Mouse (Mus musculus): ENCODE results near the gene Poll.

Gene Poll

DNA sequence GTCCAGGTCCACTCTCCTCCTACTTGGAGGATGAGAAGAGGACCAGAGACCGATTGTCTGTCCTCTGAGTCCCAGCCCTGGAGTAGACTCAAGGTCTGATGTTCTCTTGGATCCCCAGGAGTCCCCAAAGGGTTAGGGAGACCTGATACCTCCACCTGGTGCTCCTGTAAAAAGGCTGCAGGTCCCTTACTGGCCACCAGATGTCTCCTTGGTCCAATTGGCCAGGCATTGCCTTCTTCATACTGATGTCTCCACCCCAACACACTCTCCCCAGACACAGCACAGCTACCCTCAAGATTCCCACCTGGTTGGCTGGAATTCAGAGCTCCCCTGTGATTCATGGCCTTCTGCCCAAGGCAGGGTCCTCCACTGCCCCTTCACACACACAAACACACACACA is 22.8 kb downstream of the Poll start:
- peak; percentile 34; the same call in 1 of the 2 replicates for ATAC-seq (ENCODE audit: insufficient number of reproducible peaks, low FRiP score, low TSS enrichment)

DNA sequence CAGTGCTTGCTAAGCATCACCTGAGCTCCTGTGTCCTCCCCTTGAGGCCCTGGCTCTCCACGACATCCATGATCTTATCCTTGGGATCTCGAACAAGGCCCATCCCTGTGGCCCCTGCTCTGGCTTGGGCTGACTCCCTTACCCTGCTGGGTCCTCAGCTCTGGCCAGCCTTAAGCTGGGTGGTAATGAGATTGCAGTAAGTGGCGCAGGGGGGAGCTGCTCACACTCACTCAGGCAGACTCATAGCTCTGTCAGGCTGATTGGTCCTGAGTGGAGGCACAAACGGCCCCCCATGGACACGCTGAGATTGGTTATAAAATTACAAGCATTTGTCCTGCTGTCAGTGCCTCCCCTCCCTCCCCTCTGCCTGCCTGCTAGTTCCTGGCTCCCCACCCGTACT is 24.4 kb downstream of the Poll start:
- no peak for ATAC-seq (ENCODE audit: insufficient number of reproducible peaks, low FRiP score, low TSS enrichment)

DNA sequence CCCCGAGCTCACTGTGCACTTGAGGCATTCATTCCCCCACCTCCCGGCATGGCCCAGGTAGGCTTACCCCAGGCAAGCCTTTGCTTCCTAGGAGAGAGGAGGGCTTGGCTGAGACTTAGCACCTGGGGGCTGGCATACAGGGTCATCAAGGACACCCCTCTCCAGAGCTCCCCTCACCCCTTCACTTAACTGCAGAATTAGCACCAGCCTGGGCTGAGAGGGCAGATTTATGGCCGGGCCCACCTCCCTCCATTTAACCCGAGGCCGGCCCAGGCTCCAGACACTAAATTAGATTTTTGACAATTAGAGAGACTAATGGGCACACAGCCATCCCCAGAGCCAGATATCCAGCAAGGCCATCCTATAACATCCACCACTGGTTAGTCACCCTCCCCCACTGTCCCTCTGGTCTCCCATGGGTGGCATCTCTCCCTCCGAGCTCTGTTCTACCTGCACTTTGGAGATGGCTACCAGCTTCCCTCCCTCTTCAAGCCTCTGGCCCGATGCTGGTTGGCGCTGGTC is 25.1 kb downstream of the Poll start:
- ATAC-seq (ENCODE audit: insufficient number of reproducible peaks, low FRiP score, low TSS enrichment): no peak

DNA sequence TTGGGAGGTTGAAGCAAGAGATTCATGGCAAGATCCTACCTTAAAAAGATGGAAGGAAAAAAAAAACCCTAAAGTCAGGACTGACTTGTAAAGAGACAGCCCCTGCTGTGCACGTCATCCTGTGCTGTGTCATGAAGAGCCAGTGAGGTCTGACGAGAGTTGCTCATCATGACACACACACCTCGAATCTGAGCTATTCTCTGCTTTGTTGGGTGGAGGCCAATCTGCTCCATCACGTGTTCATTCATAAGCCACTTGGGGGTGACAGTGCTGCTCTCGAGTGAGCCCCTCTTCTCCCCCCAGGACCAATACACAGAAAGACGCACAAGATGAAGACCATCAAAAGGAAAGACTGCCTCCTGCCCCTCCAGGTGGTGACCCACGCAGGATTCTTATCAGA is 26.7 kb downstream of the Poll start:
- no peak for ATAC-seq (ENCODE audit: insufficient number of reproducible peaks, low FRiP score, low TSS enrichment)

DNA sequence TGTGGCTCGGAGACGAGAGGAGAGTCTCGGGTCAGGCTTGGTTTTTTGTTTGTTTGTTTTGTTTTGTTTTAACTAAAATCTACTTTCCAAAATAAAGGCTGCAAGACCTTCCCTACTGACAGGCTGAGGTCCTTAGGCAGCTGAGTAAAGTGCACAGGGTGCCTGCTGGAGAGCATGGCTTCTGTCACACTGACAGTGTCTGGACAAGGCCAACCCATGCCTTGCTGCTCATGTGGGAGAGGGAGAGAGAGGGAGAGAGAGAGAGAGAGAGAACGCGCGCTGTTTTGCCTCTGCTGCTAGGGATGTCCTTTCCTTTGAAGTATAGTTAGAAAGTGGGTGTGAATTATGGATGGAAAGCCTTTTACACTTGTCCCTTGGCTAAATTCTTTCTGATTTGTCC is 28.8 kb downstream of the Poll start:
- ATAC-seq (ENCODE audit: insufficient number of reproducible peaks, low FRiP score, low TSS enrichment): no peak

DNA sequence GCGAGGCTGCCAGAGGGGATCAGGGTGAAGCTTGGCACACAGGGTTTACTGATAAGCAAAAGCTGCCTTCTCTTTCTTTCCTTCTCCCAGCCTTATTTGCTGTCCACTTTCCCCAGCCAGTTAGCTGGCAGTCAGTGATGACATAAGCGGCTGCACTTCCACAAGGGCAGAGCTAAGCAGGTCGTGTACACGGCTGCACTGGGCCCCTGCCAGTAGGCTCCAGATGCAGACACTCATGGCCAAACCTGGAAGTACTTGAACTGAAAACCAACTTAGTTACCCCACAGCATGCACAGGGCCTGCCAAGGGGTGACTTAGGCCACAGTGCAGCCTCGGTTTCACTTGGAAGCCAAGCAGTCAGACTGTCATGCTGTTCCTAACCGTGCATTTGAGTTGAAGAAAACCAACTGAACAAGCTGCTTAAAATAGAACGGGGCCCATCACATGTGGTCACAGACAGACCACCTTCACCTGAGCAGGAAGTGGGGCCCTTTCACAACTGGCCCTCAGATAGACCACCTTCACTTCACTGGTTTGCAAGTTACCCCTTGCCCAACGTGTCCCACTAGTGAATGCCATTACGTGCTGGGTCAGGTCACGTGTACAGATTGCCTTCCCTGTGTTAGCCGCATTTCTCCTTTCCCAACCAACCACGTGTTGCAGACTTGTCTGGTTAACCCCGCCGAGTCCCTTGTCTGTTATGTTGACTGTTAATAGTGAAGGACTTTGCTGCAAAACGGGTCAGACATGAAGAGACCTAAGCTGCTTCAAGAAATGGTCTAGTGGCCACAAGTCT is 29.9 kb downstream of the Poll start:
- no peak for ATAC-seq (ENCODE audit: insufficient number of reproducible peaks, low FRiP score, low TSS enrichment)

DNA sequence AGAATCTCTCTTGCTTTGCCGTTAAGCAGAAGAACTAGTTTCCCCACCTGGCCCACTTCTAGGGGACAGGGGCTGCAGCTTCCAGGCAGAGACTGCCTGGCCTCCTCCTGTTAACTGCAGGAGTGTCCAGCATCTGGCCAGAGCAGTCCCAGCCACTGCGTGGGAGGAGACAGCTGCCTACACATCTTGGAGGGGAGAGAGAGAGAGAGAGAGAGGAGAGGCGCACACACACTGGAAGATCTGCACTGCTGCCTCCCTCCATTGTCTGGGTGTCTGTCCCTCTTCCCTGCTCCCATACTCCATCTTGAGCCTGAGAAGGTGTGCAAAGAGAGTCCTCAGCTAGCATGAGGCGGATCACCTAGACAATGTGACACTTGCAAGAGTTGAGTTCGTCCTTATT is 31.0 kb downstream of the Poll start:
- no peak for ATAC-seq (ENCODE audit: insufficient number of reproducible peaks, low FRiP score, low TSS enrichment)

DNA sequence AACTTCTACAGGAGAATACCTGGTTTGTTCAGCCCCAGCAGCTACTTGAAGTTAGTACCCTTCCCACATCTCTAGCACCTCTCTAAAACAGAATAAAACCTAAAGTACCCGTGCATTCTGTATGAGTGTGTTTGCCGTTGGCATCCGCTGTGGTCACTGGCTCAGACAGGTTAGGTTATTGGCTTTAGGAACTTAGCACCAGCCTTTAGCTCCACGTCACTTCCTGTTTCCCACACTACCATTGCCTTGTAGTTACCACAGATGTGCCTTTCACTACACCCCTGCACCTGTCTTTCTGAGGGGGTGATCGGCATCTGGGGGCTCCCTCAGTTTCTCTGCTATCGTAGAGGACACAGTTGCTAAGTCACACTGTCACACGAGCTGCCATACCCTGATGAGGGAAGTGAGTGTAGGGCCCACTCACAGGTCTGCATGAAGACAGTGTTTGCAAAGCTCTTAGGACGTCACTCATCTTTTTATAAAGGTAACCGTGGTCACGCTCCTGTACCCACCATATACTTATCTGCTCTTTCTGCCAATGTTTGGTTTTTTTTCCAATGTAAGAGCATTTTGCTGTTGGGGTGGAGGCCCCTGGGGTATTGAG is 32.3 kb downstream of the Poll start:
- ATAC-seq (ENCODE audit: insufficient number of reproducible peaks, low FRiP score, low TSS enrichment): no peak

DNA sequence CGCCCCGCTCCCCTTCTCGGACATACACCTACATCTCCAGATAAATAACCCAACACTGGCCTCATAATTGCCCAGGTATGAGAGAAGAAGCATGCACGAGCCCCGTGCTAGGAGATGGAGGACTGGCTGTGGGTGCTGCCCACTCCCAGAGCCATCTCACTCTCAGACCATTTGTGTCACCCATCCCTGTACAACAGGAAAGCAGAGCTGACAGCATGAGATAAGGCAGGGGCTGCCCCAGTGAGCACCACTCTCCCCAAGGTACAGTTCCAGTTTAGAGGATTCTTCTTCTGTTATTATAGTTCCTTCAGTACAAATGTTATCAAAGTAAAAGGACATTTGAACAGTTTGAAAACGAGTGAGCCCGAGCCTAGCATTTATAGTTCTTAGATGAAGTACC is 32.9 kb downstream of the Poll start:
- ATAC-seq (ENCODE audit: insufficient number of reproducible peaks, low FRiP score, low TSS enrichment): no peak

DNA sequence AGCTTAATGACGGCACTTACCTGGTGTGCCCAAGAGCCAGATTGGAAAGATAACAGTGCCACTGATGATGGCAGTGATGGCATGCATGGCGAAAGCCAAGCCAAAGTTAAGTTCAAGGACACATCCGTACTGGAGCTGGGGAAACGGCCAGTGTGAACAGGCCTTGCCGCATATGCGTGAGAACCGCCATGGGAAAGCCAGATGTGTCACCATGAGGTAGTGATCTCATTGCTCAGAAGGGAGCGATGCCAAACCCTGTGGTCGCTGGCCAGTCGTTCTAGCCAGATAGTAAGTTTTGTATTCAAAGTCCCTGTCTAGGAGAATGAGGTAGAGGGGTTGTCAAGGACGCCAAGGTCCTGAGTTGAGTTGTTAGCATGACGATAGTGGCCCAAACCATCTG is 44.1 kb downstream of the Poll start:
- ATAC-seq (ENCODE audit: insufficient number of reproducible peaks, low FRiP score, low TSS enrichment): no peak

DNA sequence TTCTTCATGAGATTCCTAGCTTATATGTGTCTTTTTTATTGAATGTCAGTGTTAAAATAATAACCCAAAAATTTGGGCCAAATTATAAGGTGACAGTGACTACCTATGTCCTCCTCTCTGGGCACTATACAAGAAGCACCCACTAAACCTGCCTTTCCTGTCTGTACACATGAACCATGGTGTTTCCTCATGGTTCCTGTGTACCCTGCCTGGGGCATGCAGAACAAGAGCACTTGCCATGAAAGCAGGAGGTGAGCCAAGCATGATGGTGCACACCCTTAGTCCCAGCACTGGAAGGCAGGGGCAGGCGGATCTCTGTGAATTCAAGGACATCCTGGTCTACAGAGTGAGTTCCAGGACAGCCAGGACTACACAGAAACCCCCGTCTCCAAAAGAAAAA is 45.0 kb downstream of the Poll start:
- no peak for ATAC-seq (ENCODE audit: insufficient number of reproducible peaks, low FRiP score, low TSS enrichment)

DNA sequence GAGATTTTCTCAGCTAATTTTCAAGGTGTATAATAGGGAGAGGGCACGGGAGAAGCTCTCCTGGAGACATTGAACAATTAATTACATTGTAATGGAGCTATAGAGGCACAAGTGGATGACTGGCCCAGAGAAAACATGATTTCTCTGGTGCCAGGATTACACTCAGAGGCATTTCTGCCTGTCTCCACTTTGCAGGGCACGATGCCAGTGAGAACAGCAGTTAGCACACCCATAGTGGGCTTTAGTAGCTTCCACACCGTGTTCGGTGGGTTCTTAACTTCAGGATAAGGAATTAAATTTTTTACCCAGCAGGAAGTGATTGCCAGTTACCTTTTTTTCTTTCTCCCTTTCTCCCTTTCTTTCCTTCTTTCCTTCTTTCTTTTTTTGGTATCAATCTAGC is 48.9 kb downstream of the Poll start:
- ATAC-seq (ENCODE audit: insufficient number of reproducible peaks, low FRiP score, low TSS enrichment): no peak

DNA sequence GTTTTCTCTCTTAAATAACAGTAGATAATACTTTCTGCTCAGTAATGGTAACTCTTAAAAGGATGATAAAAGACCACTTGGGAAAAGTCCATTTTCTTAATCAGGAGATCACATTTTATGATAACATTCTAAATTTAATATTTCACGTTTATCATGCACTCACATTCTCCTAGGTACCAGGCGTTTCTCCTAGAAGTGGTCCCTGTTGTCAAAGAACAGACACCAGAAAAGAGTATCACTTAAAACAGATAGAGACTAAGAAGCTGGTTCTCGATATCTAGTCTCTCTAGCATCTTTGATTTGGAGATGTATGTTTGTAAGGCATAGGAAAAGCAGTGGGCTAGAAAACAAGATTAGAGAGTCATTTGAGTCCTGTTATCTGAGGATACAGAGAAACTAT is 49.7 kb downstream of the Poll start:
- ATAC-seq (ENCODE audit: insufficient number of reproducible peaks, low FRiP score, low TSS enrichment): no peak

DNA sequence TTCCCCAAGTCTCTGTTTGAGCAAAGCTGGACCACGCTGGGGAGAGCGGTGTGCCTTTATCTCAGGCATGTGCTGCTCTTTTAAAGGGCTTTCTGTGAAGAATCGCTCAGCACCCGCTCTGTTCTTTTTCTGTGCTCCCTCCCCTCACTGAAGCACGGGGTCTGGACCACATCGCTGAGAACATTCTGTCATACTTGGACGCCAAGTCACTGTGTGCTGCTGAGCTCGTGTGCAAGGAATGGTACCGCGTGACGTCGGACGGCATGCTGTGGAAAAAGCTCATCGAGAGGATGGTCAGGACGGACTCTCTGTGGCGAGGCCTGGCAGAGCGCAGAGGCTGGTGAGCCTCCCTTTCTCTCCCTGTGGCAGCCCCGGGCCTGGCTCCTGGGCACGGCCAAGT is 52.8 kb downstream of the Poll start:
- ATAC-seq (ENCODE audit: insufficient number of reproducible peaks, low FRiP score, low TSS enrichment): peak; percentile 66

DNA sequence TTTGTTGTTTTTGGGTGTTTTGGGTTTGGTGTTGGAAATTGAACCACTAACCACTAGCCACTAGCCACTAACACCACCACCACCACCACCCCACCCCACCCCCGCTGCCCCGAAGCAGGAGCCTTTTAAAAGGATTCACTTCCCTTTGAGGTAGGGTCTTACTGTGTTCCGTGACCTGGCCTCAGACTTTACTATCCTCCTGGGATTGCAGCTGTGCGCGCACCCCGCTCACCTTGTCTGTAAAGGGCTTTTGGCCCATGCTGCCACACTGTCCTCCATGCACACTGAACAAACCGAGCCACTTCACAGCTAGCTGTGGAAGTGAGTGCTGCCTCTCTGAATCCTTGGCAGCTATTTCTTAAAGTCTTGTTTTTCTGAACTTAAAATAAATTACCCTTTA is 54.9 kb downstream of the Poll start:
- no peak for ATAC-seq (ENCODE audit: insufficient number of reproducible peaks, low FRiP score, low TSS enrichment)
